Mouse (Mus musculus): ENCODE measurements around the gene Sap30l.
A peak's percentile ranks its signal among the peaks of the same experiment; 100 is the strongest.
"Not testable (repeated sequence)": the region's sequence is repeated elsewhere in the genome, so short reads cannot be mapped to it uniquely, and the experiment has no call there.

Gene Sap30l

DNA sequence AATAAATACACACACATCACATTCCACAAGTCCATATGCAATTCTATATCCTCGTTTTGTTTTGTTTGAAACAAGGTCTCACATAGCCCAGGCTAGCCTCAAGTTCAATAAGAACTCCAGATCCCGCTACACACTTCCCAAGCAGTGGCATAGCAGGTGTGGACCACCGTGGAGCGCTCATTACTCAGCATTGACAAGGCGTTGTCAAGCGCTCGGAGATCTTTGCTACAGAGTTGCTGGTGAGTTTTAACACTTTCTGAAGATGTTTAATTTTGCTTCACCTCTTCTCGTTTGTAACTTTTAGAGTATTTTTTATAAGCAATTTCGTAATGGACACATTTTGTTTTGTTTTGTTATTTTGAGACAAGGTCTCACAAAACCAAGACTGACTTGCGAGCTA, 2.0 kb upstream of the Sap30l start:
- DNase-seq (ENCODE audit: low spot score in 2 of 2): no peak

DNA sequence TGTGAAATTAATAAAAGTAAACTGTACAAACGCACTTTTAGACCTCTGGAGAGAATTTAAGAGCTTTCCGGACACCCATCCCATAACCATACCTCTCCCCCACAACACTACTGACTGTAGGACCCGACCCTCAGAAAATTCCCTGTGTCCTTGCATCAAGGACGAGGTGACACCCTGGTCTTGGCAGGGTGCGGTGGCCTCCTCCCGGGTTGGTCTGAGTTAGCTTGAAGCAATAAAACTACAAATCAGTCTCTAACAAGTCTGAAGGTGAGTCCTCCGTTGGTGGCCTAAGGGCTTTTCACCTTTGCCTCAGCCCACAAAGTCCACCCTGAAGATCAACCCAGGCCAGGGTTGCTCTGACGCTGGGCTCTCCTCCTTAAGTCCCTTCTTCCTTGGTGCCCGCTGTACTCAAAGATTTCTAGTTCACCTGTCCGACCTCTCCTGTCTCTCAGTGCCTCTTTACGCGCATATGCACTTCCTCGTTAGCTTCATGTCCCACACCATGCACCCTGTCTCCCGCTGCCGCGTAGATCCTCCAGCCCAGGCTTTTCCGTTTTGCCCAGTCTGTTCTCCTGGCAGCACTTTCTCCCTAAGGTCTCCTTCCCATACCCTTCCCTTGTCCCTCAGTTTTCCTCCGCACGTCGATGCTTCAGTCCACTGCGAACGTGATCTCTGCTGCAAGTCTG, 1.0 kb upstream of the Sap30l start:
- peak in 1 of 2 experiments; percentile 13 for DNase-seq (ENCODE audit: low spot score in 2 of 2)

DNA sequence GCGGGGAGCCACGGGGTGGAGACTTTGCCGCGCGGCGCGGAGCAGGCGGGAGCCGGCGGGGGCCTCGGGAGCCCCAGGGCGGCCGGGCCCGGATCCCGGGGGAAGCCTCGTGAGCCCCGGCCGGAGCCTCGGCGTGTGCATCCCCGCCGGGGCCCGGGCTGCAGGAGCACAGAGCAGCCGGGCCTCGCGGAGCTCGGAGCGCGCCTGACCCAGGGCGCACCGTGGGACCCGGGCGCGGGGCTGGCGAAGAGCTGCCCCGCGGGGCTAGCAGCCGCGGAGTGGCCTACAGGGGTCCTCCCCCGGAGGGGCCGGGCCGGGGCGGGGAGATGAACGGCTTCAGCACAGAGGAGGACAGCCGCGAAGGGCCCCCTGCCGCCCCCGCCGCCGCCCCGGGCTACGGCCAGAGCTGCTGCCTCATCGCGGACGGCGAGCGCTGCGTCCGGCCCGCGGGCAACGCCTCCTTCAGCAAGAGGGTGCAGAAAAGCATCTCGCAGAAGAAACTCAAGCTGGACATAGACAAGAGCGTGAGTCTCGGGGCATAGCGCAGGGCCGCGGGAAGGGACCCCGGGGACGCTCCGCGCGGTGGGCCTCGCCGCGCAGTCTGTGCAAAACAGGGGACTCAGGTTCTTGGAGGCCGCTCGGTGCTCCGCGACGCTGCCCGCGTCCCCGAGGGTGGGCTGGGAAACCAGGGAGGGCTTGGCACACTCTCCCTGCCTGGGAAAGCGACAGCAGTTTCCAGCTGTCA, 501 bp downstream of the Sap30l start:
- DNase-seq (ENCODE audit: low spot score in 2 of 2): peak; percentile 36 to 38

DNA sequence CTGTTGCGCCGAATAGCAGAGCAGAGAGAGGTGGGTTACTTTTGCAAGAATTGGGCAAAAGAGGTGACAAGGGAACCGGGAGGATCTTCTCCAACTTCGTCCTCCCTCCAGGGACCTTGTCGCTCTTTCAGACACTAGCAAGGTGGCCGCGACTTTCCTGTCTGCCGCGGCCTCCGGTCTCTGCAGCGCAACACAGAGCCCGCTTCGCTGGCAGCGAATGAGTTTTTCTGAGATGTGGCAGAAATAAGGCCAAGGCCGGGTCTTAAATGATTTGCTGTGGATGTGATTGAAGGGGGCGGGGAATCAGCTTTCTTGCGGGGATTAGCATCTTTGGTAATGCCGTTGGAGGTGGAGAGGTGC, 1.1 kb downstream of the Sap30l start:
- peak in 1 of 2 experiments; percentile 5 for DNase-seq (ENCODE audit: low spot score in 2 of 2)

DNA sequence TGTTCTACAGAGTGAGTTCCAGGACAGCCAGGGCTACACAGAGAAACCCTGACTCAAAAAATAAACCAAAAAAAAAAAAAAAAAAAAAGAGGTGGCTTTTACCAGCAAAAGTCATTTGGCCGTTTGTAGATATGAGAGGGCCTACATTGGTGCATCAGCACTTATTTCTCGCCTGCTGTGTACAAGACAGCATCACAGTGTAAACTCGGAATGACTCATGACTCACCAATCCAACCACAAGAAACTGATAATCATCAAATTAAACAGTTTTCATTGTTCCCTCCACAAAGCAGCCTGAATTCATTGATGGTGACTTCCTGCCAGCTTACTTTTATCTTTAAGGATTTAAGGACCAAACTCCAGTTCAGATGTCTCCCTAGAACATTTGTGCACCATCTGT, 3.6 kb downstream of the Sap30l start:
- DNase-seq (ENCODE audit: low spot score in 2 of 2): no peak

DNA sequence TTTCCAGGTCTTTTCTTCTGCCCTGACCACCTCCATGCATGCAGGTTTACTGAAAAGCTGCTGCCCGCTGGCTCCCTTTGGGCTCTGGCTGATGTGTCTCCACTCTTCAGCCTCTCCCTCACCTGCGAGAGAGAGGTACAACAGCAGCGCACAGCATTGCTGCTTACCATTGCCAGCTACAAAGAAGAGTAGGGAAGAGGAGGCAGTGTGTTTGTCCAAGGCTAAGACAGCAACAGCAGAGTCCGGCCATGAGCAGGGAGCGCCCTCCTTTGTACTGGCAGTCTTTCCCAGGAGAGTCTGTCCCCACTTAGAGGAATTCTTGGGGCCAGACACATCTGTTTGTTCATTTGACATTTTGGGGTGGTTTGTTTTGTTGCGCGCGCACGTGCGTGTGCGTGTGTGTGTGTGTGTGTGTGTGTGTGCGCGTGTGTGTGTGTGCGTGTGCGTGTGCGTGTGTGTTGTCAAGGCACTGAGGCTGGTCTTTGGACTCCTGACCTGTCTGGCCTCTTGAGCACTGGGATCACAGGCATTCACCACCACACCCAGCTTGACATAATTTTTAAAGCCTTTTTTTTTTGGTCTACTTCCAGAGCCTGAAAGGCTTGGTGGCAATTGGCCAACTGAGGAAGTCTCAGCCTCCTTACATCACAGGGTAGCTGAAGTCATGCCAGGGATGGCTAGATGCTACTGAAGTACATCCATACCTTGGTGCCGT, 7.7 kb downstream of the Sap30l start:
- DNase-seq (ENCODE audit: low spot score in 2 of 2): no peak

DNA sequence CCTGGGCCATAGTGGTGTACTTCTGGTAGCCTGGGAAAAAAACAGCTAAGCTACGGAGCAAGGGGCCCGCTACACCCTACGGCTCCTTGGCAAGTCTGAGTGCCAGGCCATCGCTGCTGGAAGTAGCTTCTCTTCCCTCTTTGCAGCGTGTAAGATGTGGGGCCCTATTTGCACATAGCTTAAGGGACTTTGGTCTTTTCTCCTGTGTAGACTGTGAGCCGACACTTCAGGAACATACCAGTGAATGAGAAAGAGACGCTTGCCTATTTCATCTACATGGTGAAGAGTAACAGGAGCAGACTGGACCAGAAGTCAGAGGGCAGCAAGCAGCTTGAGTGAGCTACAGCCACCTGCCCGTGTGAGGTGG, 8.3 kb downstream of the Sap30l start:
- no peak for DNase-seq (ENCODE audit: low spot score in 2 of 2)

DNA sequence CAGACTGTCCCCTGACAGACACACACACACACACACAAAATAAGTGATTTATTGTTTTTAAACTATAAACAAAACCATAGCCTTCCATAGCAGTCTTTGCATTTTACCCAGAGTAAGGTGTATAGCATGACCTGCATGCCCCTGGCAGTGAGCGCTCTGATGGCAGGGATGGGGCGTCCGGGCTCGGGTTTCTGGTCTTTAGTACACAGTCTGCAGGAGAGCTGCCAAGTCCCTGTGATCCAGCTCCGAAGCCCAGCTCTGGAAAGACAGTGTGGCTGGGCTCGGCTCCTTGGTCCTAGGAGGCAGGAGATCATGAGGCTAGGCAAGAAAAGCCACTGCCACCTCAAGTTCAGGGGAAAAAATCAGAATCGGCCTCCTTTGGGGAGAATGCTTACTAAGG, 9.6 kb downstream of the Sap30l start:
- DNase-seq (ENCODE audit: low spot score in 2 of 2): no peak

DNA sequence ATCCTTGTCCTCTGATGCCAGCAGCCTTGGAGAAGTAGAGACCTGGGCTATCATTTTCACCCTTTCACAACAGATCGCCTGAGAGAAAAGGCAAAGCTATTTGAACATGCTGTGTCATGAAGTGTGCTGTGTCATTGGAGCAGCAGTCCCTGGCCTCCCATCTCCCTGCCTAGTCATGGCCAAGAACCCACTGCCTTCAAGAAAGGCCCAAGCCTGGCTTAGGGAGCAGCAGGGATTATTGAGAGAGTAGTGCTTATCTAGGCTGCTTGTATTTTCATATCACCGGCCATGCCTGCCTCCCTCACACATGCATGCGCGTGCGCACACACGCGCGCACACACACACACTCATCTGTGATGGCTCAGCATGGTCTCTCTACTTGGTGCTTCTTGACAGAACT, 10.8 kb downstream of the Sap30l start:
- no peak for DNase-seq (ENCODE audit: low spot score in 2 of 2)

DNA sequence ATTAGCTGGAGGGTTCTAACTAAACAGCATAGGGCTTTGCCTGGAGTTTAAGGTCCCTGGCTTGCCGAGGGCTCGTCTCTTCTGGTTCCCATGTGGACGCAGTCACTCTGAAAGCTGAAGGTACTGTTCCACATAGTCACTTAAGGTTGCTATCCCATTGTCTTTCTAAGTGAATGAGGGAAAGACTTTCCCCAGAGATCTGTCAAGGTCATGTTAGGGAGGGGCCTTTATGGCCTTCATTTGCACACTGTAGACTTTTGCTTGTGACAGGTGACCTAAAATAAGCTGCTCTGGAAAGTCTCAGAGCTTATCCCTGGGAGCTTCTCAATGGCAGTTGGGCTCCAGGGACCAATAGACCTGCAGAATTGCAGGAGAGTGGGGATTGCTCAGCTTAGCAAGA, 12.2 kb downstream of the Sap30l start:
- DNase-seq (ENCODE audit: low spot score in 2 of 2): no peak

DNA sequence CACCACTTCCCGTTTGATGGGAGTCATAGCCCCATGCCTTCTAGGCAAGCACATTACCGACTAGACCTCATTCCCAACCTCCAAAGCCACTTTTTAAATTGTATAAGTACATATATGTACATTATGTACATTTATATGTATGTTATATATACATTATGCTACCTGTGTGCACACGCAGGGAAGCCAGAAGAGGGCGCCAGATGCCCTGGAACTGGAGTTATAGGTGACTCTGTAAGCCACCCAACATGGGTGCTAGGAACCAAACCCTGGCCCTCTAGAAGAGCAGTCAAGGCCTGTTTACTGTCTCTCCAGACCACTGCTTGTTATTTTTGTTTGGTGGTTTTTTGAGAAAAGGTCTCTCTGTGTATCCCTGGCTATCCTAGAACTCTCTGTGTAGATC, 16.8 kb downstream of the Sap30l start:
- DNase-seq (ENCODE audit: low spot score in 2 of 2): no peak

DNA sequence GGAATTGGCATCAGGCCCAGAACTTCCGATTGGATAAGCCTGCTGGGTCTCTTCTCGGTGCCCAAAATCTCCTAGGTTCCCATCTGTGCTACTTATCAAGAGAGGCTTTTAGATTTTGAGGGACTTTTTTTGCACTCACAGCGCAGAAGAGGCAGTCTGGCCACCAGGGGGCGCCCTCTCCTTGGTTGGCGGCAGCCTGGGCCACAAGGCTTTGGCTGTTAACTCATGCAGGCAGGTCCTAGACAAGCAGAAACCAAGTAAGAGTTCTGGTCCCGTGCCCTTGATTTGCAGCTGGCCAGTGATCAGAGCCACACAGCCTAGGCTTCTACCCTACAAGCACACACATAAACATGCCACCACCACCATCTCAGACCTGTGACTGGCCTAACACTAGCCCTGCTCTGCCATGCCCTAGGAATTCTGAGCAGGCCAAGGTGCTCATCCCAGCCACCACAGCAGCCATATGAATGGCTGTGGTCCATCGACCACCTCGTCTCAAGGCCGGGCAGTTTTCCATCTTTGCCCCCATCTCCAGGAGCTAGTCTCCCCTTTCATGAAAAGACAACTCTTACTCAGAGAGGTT, 18.7 kb downstream of the Sap30l start:
- peak; percentile 58 to 63 for DNase-seq (ENCODE audit: low spot score in 2 of 2)

DNA sequence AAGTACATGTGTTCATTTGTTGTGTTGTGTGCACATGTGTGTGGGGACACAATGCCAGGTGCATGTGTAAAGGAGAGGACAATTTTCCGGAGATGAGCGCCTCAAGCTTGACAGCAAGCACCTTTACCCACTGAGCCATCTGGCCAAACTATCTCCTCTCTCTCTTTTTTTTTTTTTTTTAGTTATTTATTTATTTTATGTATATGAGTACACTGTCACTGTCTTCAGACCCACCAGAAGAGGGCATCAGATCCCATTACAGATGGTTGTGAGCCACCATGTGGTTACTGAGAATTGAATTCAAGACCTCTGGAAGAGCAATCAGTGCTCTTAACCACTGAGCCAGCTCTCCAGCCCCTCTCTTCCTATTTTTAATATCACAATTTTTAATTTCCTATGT, 21.7 kb downstream of the Sap30l start:
- not testable (repeated sequence) for DNase-seq (ENCODE audit: low spot score in 2 of 2)

DNA sequence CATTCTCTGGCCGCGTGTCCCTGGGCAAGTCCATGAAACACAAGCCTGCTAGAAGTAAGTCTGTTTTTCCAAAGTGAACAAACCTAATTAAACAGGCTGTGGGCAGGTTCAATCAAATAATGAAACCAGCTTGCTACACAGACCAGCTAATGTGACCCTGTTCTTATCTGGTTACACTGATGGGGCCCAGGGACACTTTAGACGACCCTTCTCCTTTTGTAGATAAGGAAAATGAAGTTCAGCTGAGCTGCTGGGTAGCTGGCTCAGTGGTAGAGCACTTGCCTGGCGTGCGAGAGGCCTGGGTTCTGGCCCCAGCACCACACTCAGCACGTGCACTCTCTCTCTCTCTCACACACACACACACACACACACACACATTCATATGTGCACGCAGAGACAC, 22.3 kb downstream of the Sap30l start:
- DNase-seq (ENCODE audit: low spot score in 2 of 2): no peak

DNA sequence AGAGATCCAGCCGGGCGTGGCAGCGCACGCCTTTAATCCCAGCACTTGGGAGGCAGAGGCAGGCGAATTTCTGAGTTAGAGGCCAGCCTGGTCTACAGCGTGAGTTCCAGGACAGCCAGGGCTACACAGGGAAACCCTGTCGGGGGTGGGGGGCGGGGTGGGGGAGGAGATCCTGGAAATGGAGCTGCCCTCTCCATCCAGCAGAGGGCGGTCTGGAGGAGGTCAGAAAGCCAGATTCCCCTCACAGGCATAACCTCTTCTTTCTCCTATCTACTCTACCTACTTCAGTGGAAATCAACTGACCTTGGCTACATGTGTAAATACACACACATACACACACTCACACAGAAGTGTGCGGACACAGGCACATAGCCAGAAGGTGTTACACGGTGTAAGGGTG, 23.8 kb downstream of the Sap30l start:
- DNase-seq (ENCODE audit: low spot score in 2 of 2): not testable (repeated sequence)

DNA sequence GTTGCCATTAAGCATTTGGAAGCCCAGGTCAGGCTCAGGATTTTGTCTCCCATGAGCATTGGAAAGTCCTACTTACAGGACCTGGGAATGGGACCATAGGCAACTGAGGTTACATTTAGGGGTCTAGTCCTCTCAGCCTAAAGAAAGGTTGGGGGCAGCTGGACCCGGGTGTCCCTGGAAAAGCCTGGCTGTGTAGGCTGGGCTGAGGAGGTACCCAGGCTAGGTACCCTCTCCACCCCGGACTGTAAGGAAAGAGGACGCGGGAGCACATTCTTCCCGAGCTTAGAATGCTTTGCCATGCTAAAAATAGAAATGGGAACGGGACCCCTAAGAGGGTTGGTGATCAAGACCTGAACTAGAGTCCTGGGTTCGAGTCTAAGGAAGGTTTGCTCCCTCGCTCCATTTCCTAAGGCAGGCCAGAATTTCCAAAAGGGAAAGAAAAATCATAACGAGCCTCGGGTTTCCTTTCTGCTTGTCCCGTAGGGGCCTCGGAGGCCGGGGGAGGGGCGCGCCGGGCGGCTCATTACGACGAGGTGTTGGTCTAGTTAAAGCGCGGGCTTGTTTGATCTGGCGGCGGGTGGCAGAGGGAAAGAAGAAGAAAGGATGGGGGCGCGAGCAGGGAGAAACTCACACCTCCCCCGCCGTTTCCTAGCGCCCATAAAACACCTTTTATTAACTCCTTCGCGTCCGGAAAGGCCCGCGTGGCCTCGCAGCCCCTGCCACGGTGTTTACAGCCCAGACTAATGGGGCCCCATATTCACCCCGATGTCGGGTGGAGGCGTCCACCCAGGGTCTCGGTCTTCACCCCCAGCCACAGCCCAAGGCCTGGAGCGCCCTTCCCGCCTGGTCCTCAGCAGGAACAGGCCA, 25.8 kb downstream of the Sap30l start:
- DNase-seq (ENCODE audit: low spot score in 2 of 2): no peak

DNA sequence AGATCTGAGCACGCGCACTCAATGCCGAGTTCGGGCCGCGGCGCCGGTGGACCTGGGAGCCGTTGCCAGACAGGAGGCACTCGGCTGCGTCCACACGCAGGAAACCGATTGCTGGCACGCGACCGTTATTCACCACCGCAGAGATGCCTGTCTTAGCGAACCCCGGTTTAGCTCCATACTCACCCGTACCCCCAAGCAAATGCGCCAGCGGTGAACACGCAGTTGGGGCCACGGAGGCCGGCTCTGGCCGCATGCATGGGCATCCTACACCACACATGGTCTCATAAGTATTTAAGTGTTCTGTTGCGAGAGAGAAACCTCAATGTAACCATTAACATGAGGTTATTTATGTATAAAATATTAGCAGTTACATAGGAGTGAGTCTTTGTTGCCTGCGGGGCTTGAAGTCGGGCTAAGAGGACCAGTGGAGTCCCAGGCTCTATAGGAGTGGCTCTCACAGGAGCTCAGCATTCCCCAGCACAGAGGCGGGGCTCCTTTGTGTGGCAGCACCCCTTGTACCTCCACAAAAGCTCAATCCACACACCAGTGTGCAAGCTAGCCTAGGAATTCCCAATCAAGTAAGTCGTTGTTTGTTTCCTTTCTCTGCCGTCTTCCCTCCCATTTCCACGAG, 26.6 kb downstream of the Sap30l start:
- no peak for DNase-seq (ENCODE audit: low spot score in 2 of 2)

DNA sequence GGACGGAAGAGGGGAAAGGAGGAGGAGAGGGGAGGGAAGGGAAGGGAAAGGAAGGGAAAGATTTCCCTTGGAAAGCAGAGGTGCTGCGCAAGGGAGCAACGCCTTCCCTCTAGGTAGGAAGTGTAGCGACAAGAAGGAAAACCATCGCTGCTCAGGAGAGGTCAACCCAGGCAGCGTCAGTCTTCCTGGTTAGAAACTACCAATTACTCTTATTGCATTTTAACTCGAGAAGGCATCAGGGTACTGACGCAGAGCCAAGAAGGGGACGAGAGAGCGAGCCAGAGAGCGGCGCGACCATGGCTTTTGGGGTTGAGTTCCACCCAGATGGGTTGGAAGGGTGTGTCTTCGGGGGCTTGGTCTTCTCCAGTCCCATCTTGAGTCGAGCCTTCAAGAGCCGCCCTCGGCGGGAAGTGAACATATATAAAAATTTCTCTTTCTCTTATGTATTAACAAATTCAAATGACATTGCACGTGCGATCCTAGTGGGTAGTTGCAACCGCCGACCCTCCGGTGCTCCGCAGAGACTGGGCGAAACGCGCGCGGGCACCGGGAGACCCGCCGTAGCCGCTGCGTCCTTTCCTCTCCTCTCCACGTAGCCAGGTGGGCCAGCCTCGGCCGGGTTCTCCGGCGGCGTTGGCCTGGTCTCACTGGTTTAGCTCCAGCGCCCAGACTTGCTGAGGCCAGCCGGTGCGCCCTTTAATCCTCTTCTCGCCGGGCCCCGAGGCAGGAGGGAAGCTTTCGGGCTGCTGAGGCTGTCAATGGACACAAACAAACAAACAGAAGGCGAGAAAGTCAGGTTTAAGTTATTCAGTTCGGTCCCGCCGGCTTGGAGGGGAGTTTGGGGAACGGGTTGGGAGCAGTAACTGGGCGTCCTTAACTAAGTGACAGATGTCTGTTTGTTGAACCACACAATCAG, 27.8 kb downstream of the Sap30l start:
- DNase-seq (ENCODE audit: low spot score in 2 of 2): no peak

DNA sequence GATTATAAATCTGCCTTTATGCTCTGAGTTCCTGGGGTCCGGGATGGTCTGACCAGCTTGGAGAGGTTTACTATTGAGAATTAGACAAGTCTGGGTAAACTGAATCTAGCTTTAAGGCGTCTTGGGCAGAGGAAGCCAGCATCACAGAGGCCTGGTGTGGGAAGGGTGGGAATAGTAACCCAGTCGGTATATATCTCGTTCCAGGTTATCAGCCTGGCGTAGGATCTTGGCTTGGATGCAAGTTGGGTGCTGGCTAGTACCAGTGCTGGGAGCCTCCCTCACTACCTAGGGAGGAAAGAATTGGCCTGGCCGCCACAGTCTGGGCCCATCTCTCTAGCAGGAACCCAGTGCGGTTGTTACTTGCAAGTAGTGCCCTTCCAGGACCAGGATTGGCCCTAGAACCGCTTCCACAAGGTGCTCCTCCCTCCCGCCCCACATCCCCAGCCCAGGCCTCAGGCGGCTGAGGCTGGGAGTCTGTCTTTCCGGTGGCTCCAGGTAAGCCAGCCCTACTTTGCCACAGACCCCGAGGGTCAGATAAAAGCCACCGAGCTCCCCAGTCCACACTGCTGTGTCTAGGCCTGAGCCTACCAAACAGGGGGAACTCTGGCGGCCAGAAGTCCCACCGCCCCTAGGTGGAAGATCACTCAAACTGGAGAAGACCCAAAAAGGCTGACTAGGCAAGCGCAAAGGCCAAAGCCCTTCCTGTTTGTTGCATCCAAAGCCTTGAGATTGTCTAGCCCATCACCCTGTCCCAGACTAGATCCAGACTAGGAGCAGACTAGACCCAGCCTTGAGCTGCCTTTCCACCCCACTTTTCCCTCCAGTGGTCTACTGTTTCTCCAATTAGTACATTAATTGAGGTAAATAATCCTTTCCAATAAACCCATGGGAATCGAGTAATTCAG, 28.7 kb downstream of the Sap30l start:
- DNase-seq (ENCODE audit: low spot score in 2 of 2): no peak

Measured in spleen, postnatal 36 days (tissue).